Mouse (Mus musculus): ENCODE data around the gene S100pbp. TPM values are rescaled to one million over a fixed set of nuclear protein-coding genes. Genes with fewer than 3 reads are reported as not detected.

The S100pbp gene
- polyA plus RNA-seq, 1 experiment from 2014 or later, result 16.7 TPM

GRCm38 (mm10) chr4:129136189-129136578 is 53.3 kb downstream of the S100pbp start:
- H3K27ac ChIP-seq (replicated peaks), result peak overlapping the region; percentile 37; the same call in 1 of the 2 replicates
- no peaks in the 10 kb centered on the region for H3K9me3 ChIP-seq (replicated peaks)
- no peaks in the 10 kb centered on the region for H3K27me3 ChIP-seq (replicated peaks)
- H3K9ac ChIP-seq (replicated peaks), result peak overlapping the region; percentile 81
- H3K4me2 ChIP-seq, result peak overlapping the region; percentile 72
- 26% methylated on average over 9 of the region's 9 CpGs for WGBS
- peak overlapping the region; percentile 60 for H3K4me3 ChIP-seq (replicated peaks)
- H3K4me1 ChIP-seq, result peaks cover 48% of the 10 kb centered on the region
- ATAC-seq (ENCODE audit: low FRiP score), result peak; percentile 26
- peaks cover 11% of the 10 kb centered on the region; the same call in 1 of the 2 replicates for H3K36me3 ChIP-seq

DNA sequence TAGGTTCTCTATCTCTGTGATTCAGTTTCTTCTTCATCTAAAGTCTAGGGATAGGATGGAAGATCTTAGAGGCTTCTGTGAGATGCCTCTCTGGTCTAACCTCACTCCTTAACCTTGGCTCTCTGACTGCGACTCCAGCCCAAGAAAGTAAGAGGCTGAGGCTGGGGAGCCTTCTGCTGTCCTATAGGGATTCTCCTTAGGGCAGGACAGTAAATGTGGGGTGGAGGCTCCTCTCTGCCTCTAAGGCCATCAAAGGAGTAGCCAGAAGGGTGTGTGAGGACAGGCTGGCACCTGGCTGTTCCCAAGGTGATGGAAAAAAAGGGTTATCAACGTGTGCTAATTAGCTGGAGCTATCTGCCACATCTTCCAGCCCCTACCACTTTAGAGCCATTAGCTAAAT is 53.9 kb downstream of the S100pbp start:
- H3K9ac ChIP-seq (replicated peaks), result no peak overlapping the region
- H3K27me3 ChIP-seq (replicated peaks), result no peaks in the 10 kb centered on the region
- no peak for ATAC-seq (ENCODE audit: low FRiP score)
- no peak overlapping the region for H3K4me3 ChIP-seq (replicated peaks)
- peaks cover 51% of the 10 kb centered on the region for H3K4me1 ChIP-seq
- H3K36me3 ChIP-seq, result peaks cover 11% of the 10 kb centered on the region; the same call in 1 of the 2 replicates
- no peaks in the 10 kb centered on the region for H3K9me3 ChIP-seq (replicated peaks)
- peak overlapping the region; percentile 72; the same call in 1 of the 2 replicates for H3K4me2 ChIP-seq
- WGBS, result 43% methylated on average over 2 of the region's 2 CpGs
- H3K27ac ChIP-seq (replicated peaks), result no peak overlapping the region

DNA sequence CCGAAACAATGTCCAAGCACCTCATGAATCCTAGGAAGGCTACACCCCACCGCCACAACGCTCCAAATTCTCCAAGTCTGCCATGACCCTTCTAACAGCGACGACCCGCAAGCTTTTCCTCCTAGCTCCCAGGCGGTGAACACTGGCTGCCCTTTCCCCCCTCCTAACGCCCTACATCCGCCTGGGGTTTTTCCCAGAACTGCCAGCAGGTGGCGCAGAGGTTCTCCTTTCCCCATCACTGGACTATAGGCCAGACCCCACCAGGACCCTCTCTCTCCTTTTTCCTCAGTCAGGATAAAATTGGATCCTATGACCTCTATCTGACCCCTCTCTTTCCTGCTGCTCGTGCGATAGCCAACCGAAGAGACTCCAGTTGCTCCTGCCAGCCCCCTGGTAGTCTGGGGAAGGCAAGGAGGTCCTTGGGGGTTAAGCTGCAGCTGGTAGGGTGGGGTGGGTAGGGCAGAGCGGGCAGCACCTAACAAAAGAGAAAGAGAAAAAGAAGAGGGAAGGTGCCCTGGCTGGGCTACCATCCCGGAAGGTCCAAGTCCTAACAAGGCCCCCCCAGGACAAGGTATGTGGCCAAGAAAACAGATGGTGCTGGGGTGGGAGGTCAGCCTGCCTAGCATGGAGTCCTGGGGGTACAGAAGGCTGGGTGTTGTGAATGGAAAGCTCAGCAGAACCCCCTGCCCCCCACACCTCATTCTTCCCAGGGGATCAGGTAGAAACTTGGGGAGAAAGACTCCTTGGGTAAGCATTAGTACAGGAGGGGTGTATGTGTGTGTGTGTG is 54.5 kb downstream of the S100pbp start:
- Histone ChIP-seq H3K4me2 (peak overlapping the region; percentile 47), H3K4me1 (peaks cover 53% of the 10 kb centered on the region), H3K36me3 (peaks cover 8% of the 10 kb centered on the region; the same call in 1 of the 2 replicates), H3K9ac (replicated peaks) (peak overlapping the region; percentile 40; the same call in 1 of the 2 replicates), H3K27ac (replicated peaks) (no peak overlapping the region), H3K9me3 (replicated peaks) (no peaks in the 10 kb centered on the region), H3K27me3 (replicated peaks) (no peaks in the 10 kb centered on the region), H3K4me3 (replicated peaks) (no peak overlapping the region)
- 4% methylated on average over 15 of the region's 15 CpGs for WGBS
- no peak for ATAC-seq (ENCODE audit: low FRiP score)

- H3K4me2 ChIP-seq, result peak overlapping the region; percentile 46
- H3K36me3 ChIP-seq, result no peaks in the 10 kb centered on the region
- peak overlapping the region; percentile 20; the same call in 1 of the 2 replicates for H3K4me3 ChIP-seq (replicated peaks)
- ATAC-seq (ENCODE audit: low FRiP score), result peak; percentile 65
- H3K4me1 ChIP-seq, result peaks cover 45% of the 10 kb centered on the region
- H3K27ac ChIP-seq (replicated peaks), result peak overlapping the region; percentile 39; the same call in 1 of the 2 replicates
- no peak overlapping the region for H3K9ac ChIP-seq (replicated peaks)
- no peaks in the 10 kb centered on the region for H3K9me3 ChIP-seq (replicated peaks)
- no peaks in the 10 kb centered on the region; the same call in 1 of the 2 replicates for H3K27me3 ChIP-seq (replicated peaks)
- WGBS, result 6% methylated on average over 16 of the region's 17 CpGs
Measured at GRCm38 (mm10) chr4:129130755-129131303, 58.7 kb downstream of the S100pbp start.

DNA sequence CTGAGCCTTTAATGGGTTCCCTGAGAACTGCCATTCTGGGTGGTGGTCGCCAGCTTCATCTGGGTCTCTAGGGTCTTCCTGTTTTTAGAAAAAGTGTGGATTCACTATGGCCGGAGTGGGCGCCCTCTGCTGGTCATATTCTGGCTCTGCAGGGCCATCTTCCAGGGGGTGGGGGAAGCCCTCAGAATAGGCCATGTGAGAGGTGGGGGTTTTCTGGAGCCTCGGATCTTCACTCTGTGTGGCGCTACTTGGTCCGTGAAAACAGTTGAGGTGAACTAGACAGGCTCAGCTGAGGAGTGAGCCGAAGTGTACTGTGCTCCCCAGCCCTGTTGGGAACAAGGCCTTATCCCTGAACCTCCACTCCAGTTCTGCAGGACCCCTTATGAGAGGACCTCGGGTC is 59.4 kb downstream of the S100pbp start:
- H3K36me3 ChIP-seq, result no peaks in the 10 kb centered on the region
- peak overlapping the region; percentile 20; the same call in 1 of the 2 replicates for H3K4me3 ChIP-seq (replicated peaks)
- no peak overlapping the region for H3K9ac ChIP-seq (replicated peaks)
- H3K27ac ChIP-seq (replicated peaks), result peak overlapping the region; percentile 39; the same call in 1 of the 2 replicates
- peak; percentile 33; the same call in 1 of the 2 replicates for ATAC-seq (ENCODE audit: low FRiP score)
- no peaks in the 10 kb centered on the region for H3K9me3 ChIP-seq (replicated peaks)
- H3K4me2 ChIP-seq, result peak overlapping the region; percentile 46
- peaks cover 50% of the 10 kb centered on the region for H3K4me1 ChIP-seq
- H3K27me3 ChIP-seq (replicated peaks), result no peaks in the 10 kb centered on the region; the same call in 1 of the 2 replicates
- WGBS, result 2% methylated on average over 8 of the region's 8 CpGs

DNA sequence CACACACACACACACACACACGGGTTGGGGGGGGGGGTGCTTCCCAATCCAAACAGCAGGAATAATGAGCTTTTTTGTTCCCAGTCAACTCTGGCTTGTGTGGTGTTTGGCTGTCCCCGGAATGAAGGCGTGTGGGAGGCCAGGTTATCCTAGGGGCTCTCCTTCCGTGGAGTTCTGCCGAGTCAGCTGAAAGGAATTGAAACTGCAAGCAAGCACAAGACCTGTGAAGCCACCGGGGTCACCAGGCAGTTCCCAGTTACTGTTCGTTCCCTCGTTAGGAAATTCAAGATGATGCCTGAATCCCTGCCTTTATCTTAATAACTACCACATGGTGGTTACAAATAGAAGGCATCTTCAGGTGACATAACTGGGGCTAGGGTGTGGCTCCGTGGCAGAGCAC is 60.1 kb downstream of the S100pbp start:
- ATAC-seq (ENCODE audit: low FRiP score), result no peak

GRCm38 (mm10) chr4:129128582-129129338 is 60.8 kb downstream of the S100pbp start:
- peaks cover 49% of the 10 kb centered on the region for H3K4me1 ChIP-seq
- H3K27ac ChIP-seq (replicated peaks), result peak overlapping the region; percentile 28; the same call in 1 of the 2 replicates
- ATAC-seq (ENCODE audit: low FRiP score), result no peak
- H3K27me3 ChIP-seq (replicated peaks), result no peaks in the 10 kb centered on the region; the same call in 1 of the 2 replicates
- no peak overlapping the region for H3K4me2 ChIP-seq
- H3K4me3 ChIP-seq (replicated peaks), result no peak overlapping the region
- H3K9me3 ChIP-seq (replicated peaks), result no peaks in the 10 kb centered on the region
- 57% methylated on average over 13 of the region's 13 CpGs for WGBS
- no peak overlapping the region for H3K9ac ChIP-seq (replicated peaks)
- no peaks in the 10 kb centered on the region for H3K36me3 ChIP-seq

More for the DNA sequence above, 60.1 kb downstream of the S100pbp start:
- Histone ChIP-seq H3K4me3 (replicated peaks) (no peak overlapping the region), H3K9ac (replicated peaks) (no peak overlapping the region), H3K9me3 (replicated peaks) (no peaks in the 10 kb centered on the region), H3K27me3 (replicated peaks) (no peaks in the 10 kb centered on the region; the same call in 1 of the 2 replicates), H3K36me3 (no peaks in the 10 kb centered on the region), H3K4me2 (no peak overlapping the region), H3K27ac (replicated peaks) (no peak overlapping the region), H3K4me1 (peaks cover 49% of the 10 kb centered on the region)
- 68% methylated on average over 8 of the region's 9 CpGs for WGBS

DNA sequence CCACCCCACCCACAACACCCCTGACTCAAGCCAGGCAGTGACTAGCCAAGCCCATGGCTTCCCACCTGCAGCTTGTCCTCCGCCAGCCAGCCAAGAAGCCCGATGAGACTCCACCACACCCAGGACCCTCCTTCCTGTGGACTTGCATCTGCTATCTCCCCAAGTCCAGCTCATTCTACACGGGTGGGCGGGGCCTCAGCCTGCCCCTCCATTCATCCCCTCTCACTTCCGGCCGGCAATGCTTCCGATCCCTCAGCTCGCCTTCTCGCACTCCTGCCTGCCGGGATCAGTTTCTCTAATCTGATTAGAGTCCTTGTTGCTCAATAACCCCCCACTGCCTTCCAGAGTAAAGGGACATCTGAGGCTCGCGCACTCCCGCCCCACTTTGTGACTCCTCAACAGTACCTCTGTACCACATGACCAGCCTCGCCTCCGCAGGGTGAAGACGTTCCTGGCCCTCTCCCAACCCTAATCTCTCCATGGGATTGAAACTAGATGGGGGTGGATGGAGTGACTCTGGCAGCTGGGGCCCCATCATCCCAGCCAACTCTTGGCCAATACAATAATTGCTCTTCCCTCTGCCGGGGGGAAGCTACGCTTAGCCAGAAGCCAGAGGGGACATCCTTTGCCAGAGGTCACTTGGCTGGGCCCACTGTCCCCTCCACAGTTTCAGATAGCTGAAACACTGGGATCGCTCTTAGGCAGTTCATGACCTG is 63.6 kb downstream of the S100pbp start:
- Histone ChIP-seq H3K9ac (replicated peaks) (no peak overlapping the region), H3K36me3 (no peaks in the 10 kb centered on the region), H3K4me2 (peak overlapping the region; percentile 39), H3K27me3 (replicated peaks) (peaks cover 13% of the 10 kb centered on the region; the same call in 1 of the 2 replicates), H3K27ac (replicated peaks) (no peak overlapping the region), H3K4me3 (replicated peaks) (no peak overlapping the region), H3K9me3 (replicated peaks) (no peaks in the 10 kb centered on the region), H3K4me1 (peaks cover 62% of the 10 kb centered on the region)
- 17% methylated on average over 19 of the region's 19 CpGs for WGBS
- no peak for ATAC-seq (ENCODE audit: low FRiP score)

GRCm38 (mm10) chr4:129124652-129125146 is 64.8 kb downstream of the S100pbp start:
- Histone ChIP-seq H3K27me3 (replicated peaks) (peaks cover 20% of the 10 kb centered on the region), H3K4me1 (peaks cover 63% of the 10 kb centered on the region), H3K27ac (replicated peaks) (peak overlapping the region; percentile 10; the same call in 1 of the 2 replicates), H3K9ac (replicated peaks) (no peak overlapping the region), H3K4me2 (peak overlapping the region; percentile 36), H3K36me3 (no peaks in the 10 kb centered on the region), H3K4me3 (replicated peaks) (no peak overlapping the region), H3K9me3 (replicated peaks) (no peaks in the 10 kb centered on the region)
- WGBS, result 7% methylated on average over 13 of the region's 13 CpGs
- ATAC-seq (ENCODE audit: low FRiP score), result no peak

- H3K9ac ChIP-seq (replicated peaks), result no peak overlapping the region
- no peak overlapping the region for H3K4me3 ChIP-seq (replicated peaks)
- no peaks in the 10 kb centered on the region for H3K36me3 ChIP-seq
- H3K9me3 ChIP-seq (replicated peaks), result no peaks in the 10 kb centered on the region
- peak overlapping the region; percentile 93; the same call in 1 of the 2 replicates for H3K4me2 ChIP-seq
- H3K27me3 ChIP-seq (replicated peaks), result peaks cover 26% of the 10 kb centered on the region
- no peak for ATAC-seq (ENCODE audit: low FRiP score)
- H3K27ac ChIP-seq (replicated peaks), result no peak overlapping the region
- H3K4me1 ChIP-seq, result peaks cover 46% of the 10 kb centered on the region
- WGBS, result 30% methylated on average over 8 of the region's 8 CpGs
Measured at GRCm38 (mm10) chr4:129122719-129123118, 66.8 kb downstream of the S100pbp start.
